Mouse (Mus musculus) B cell, adult (primary cell): ENCODE results near the gene Olfr1025-ps1. TPM values are rescaled to one million over a fixed set of nuclear protein-coding genes. Genes with fewer than 3 reads are reported as not detected.

Experiments
- total RNA-seq: library from RNA; stranded (reverse); gene quantifications from 4 replicates; pipeline ENCODE4 v1.2.4, GENCODE M21; 2023; ENCODE audit not compliant: inconsistent age

Gene Olfr1025-ps1
- total RNA-seq, result not detected in 4 replicates

GRCm38 (mm10) chr2:85914893-85915292 is at the start of gene Olfr1025-ps1:
Gene Olfr1025-ps1, plus strand, starts transcription at chr2:85915193.

GRCm38 (mm10) chr2:85868294-85868693 is 46.7 kb upstream of the Olfr1025-ps1 start, which contains the start of gene Olfr1022:
Gene Olfr1022, plus strand, starts transcription at chr2:85868594.

GRCm38 (mm10) chr2:85885340-85885739 is 29.7 kb upstream of the Olfr1025-ps1 start, which contains the start of gene Olfr1023:
Gene Olfr1023, plus strand, starts transcription at chr2:85885640.

GRCm38 (mm10) chr2:85904952-85905351 is 10.0 kb upstream of the Olfr1025-ps1 start, which contains the start of gene Olfr1024:
Gene Olfr1024, minus strand, starts transcription at chr2:85905052.

GRCm38 (mm10) chr2:85921258-85921657 is 6.3 kb downstream of the Olfr1025-ps1 start, which contains the start of gene Olfr1026:
Gene Olfr1026, plus strand, starts transcription at chr2:85921558.

GRCm38 (mm10) chr2:85950137-85950536 is 35.1 kb downstream of the Olfr1025-ps1 start, which contains the start of gene Olfr1028:
Gene Olfr1028, plus strand, starts transcription at chr2:85950437.

Other genes with a start within 250 kb of the Olfr1025-ps1 start
- not detected in 4 replicates for gene Olfr1006, start 236.4 kb upstream of the Olfr1025-ps1 start, total RNA-seq
- not detected in 4 replicates for gene Olfr1008, start 225.8 kb upstream of the Olfr1025-ps1 start, total RNA-seq
- gene Olfr1009, start 199.8 kb upstream of the Olfr1025-ps1 start, total RNA-seq, result not detected in 4 replicates
- gene Olfr1012, start 152.4 kb upstream of the Olfr1025-ps1 start, total RNA-seq, result not detected in 4 replicates
- not detected in 4 replicates for gene Olfr1013, start 148.1 kb upstream of the Olfr1025-ps1 start, total RNA-seq
- not detected in 4 replicates for gene Olfr1014, start 142.5 kb upstream of the Olfr1025-ps1 start, total RNA-seq
- not detected in 4 replicates for gene Olfr1015, start 133.2 kb upstream of the Olfr1025-ps1 start, total RNA-seq
- gene Olfr1016, start 112.6 kb upstream of the Olfr1025-ps1 start, total RNA-seq, result not detected in 4 replicates
- not detected in 4 replicates for gene Olfr1018, start 96.7 kb upstream of the Olfr1025-ps1 start, total RNA-seq
- gene Olfr1019, start 69.7 kb upstream of the Olfr1025-ps1 start, total RNA-seq, result not detected in 4 replicates
- gene Olfr1020, start 68.2 kb upstream of the Olfr1025-ps1 start, total RNA-seq, result not detected in 4 replicates
- gene Olfr1022, start 46.6 kb upstream of the Olfr1025-ps1 start, total RNA-seq, result not detected in 4 replicates
- gene Olfr1023, start 29.6 kb upstream of the Olfr1025-ps1 start, total RNA-seq, result not detected in 4 replicates
- not detected in 4 replicates for gene Olfr1024, start 10.1 kb upstream of the Olfr1025-ps1 start, total RNA-seq
- gene Olfr1026, start 6.4 kb downstream of the Olfr1025-ps1 start, total RNA-seq, result not detected in 4 replicates
- gene Olfr1028, start 35.2 kb downstream of the Olfr1025-ps1 start, total RNA-seq, result not detected in 4 replicates
- 0.12 TPM in 1 of 4 replicates, not detected in the others for gene Olfr1029, start 58.7 kb downstream of the Olfr1025-ps1 start, total RNA-seq
- gene Olfr1030, start 64.1 kb downstream of the Olfr1025-ps1 start, total RNA-seq, result not detected in 4 replicates
- gene Olfr1031, start 75.1 kb downstream of the Olfr1025-ps1 start, total RNA-seq, result not detected in 4 replicates
- gene Olfr1032, start 90.3 kb downstream of the Olfr1025-ps1 start, total RNA-seq, result not detected in 4 replicates
- not detected in 4 replicates for gene Olfr1033, start 105.4 kb downstream of the Olfr1025-ps1 start, total RNA-seq
- gene Olfr1034, start 130.7 kb downstream of the Olfr1025-ps1 start, total RNA-seq, result not detected in 4 replicates
- not detected in 4 replicates for gene Olfr1036, start 158.8 kb downstream of the Olfr1025-ps1 start, total RNA-seq
- not detected in 4 replicates for gene Olfr1037, start 172.2 kb downstream of the Olfr1025-ps1 start, total RNA-seq
- gene Olfr1039, start 220.7 kb downstream of the Olfr1025-ps1 start, total RNA-seq, result not detected in 4 replicates
- not detected in 4 replicates for gene Olfr1040, start 231.5 kb downstream of the Olfr1025-ps1 start, total RNA-seq
- not detected in 4 replicates for gene Olfr1042, start 246.6 kb downstream of the Olfr1025-ps1 start, total RNA-seq